Mouse (Mus musculus) intestine, embryonic 16.5 days (tissue): ENCODE results near the gene Ammecr1. TPM values are rescaled to one million over a fixed set of nuclear protein-coding genes. Genes with fewer than 3 reads are reported as not detected.
A peak's percentile ranks its signal among the peaks of the same experiment; 100 is the strongest.

ENCODE experiments used
- ATAC-seq: fragments of 200-750 bp; cut with Nextera tagmentation; 2 replicates; pipeline ENCODE4 v1.8.0; 2017; ENCODE audit warnings: moderate TSS enrichment, moderate library complexity
- H3K27ac ChIP-seq: fragments of 300-500 bp; sonication (generic); 2 replicates; pipeline ENCODE4 v1.5.1; 2014; ENCODE audit warnings: mild to moderate bottlenecking, low read length
- H3K27me3 ChIP-seq: fragments of 300-500 bp; sonication (generic); replicated peaks from 2 replicates; pipeline ENCODE4 v1.6.1; 2014; ENCODE audit warnings: low read length, control low read depth, mixed read lengths; ENCODE audit not compliant: control insufficient read depth, insufficient read depth
- H3K36me3 ChIP-seq: fragments of 300-500 bp; sonication (generic); 2 replicates; pipeline ENCODE4 v1.6.1; 2014; ENCODE audit warnings: low read length, control low read depth; ENCODE audit not compliant: control insufficient read depth, insufficient read depth
- H3K4me1 ChIP-seq: fragments of 300-500 bp; sonication (generic); 2 replicates; pipeline ENCODE4 v1.6.1; 2014; ENCODE audit warnings: low read length, control low read depth, mixed read lengths; ENCODE audit not compliant: control insufficient read depth, insufficient read depth
- H3K4me2 ChIP-seq: fragments of 300-500 bp; sonication (generic); 2 replicates; pipeline ENCODE4 v1.6.1; 2014; ENCODE audit warnings: low read depth, low read length, control low read depth
- H3K4me3 ChIP-seq: fragments of 300-500 bp; sonication (generic); 2 replicates; pipeline ENCODE4 v1.5.1; 2014; ENCODE audit warnings: mild to moderate bottlenecking, low read length
- H3K9ac ChIP-seq: fragments of 300-500 bp; sonication (generic); 2 replicates; pipeline ENCODE4 v1.6.1; 2014; ENCODE audit warnings: low read depth, low read length
- H3K9me3 ChIP-seq: fragments of 300-500 bp; sonication (generic); 2 replicates; pipeline ENCODE4 v1.6.1; 2016; ENCODE audit warnings: low read length, control low read depth; ENCODE audit not compliant: control insufficient read depth
- WGBS: fragments of 180-500 bp; shearing (Covaris S2); extraction: QIAGEN DNeasy Blood & Tissue Kit; methylation state at CpG from one replicate; pipeline ENCODE4 v1.1.7; 2014; 5-methylcytosine and 5-hydroxymethylcytosine counted together
- polyA plus RNA-seq: library from polyadenylated mRNA; unstranded; fragments of >200 nt; fragmentation: Nextera tagmentation; extraction: Ambion mirVana; gene quantifications from 2 replicates; pipeline ENCODE4 v1.2.1, GENCODE M21; 2015

Ammecr1 gene
- polyA plus RNA-seq, 1 experiment from 2014 or later: 5.8 TPM

DNA sequence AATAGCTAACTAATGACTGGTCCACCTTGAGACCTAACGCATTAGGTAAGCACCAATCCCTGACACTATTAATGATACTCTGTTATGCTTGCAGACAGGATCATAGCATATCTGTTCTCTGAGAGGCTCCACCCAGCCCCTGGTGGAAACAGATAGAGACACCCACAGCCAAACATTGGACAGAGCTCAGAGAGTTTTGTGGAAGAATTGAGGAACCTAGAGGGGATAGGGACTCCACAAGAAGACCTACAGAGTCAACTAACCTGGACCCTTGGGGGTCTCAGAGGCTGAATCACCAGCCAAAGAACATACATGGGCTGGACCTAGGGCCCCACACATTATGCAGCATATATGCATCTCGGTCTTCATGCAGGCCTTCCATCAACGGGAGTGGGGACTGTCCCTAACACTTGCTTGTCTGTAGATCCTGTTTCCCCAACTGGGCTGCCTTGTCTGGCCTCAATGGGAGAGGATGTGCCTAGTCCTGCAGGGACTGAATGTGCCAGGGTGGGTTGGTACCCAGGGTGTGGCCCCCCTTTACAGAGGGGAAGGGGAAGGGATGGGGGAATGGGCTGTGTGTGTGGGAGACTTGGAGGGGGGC is 15.1 kb upstream of the Ammecr1 start:
- WGBS: 95% methylated on average over 3 of the region's 3 CpGs

DNA sequence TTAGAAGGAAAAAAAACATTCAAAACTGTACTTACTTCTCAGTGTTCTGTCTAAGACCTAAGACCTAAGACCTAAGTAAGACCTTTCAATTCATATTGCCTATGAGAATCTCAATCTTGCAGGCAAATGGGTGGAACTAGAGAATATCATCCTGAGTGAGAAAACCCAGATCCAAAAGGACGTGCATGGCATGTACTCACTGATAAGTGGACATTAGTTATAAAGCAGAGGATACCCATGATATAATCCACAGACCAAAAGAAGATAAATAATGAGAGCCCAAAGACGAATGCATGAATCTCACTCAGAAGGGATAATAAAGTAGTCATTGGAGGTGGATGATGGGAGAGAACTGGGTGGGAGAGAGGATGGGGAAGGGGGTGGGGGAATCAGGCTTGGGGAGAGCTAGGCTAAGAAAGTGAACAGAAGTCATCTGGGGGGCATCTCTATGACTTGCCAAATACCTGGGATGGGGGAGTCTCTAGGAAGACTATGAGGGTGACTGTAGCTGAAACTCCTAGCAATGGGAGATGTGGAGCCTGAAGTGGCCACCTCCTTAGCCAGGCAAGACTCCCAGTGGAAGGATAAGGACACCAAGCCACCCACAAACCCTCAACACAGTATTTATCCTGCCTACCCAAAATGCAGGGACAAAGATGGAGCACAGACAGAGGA is 14.5 kb upstream of the Ammecr1 start:
- Histone ChIP-seq H3K4me1 (no peaks in the 10 kb centered on the region), H3K9me3 (no peaks in the 10 kb centered on the region), H3K27me3 (0 out of 2 replicates have a peak, but pooled peaks cover 5% of the 10 kb centered on the region), H3K4me2 (no peak overlapping the region), H3K36me3 (no peaks in the 10 kb centered on the region), H3K27ac (no peak overlapping the region), H3K4me3 (no peak overlapping the region), H3K9ac (no peak overlapping the region)
- WGBS: 63% methylated on average over 2 of the region's 2 CpGs
- no peak for ATAC-seq

More for the DNA sequence above, 15.1 kb upstream of the Ammecr1 start:
- ATAC-seq: peak; percentile 52; the same call in 1 of the 2 replicates
- Histone ChIP-seq H3K36me3 (no peaks in the 10 kb centered on the region), H3K27me3 (0 out of 2 replicates have a peak, but pooled peaks cover 5% of the 10 kb centered on the region), H3K27ac (no peak overlapping the region), H3K9ac (no peak overlapping the region), H3K9me3 (no peaks in the 10 kb centered on the region), H3K4me1 (no peaks in the 10 kb centered on the region), H3K4me2 (no peak overlapping the region), H3K4me3 (no peak overlapping the region)

DNA sequence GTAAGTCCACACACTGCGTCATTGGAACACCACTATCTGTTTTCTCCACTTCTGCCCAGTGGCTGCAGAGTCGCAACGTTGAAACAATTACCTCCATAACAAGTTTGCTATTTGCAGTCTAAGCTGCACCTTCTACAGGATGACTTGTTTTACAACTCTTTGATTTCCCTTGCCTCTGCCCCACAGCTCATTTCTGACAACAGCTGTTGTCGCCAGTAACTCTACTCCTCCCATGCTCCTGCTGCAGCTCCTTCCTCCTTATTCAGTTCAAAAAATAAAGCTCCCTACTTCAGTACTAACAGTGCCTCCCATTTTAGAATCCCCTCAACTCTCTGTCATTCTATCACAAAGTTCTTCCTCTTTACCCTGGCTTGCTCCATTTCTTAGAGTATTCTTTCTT is 12.7 kb upstream of the Ammecr1 start:
- no peak overlapping the region for H3K27ac ChIP-seq
- ATAC-seq: no peak
- no peaks in the 10 kb centered on the region for H3K4me1 ChIP-seq
- H3K27me3 ChIP-seq: 0 out of 2 replicates have a peak, but pooled peaks cover 5% of the 10 kb centered on the region
- no peak overlapping the region for H3K4me2 ChIP-seq
- no peaks in the 10 kb centered on the region for H3K9me3 ChIP-seq
- no peaks in the 10 kb centered on the region for H3K36me3 ChIP-seq
- H3K4me3 ChIP-seq: no peak overlapping the region
- whole genome bisulfite sequencing: 62% methylated on average over 4 of the region's 4 CpGs
- H3K9ac ChIP-seq: no peak overlapping the region

DNA sequence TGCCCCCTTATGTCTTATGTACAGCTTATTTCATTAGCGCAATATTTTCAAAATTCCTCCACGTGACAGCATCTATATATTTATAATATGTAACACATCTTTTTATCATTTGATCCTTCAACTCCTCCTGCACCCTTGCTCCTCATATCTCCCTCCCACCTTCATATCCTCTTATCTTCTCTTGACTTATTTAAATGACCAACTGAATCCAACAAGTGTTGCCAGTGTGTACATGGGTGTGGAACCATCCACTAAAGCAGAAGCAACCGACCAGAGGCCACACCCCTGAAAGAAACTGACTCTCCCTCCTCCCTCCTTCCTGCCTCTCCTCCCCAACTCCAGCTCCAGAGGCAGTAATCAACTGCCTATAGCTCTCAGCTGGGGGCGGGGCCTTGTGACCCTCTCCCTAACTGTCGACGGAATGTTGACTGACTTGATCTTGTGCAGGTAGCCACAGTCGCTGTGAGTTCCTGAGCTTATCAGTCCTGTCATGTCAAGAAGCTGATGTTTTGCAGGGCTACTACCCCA is 6.0 kb upstream of the Ammecr1 start:
- Histone ChIP-seq H3K4me2 (no peak overlapping the region), H3K4me1 (no peaks in the 10 kb centered on the region), H3K27me3 (no peaks in the 10 kb centered on the region; the same call in 1 of the 2 replicates), H3K27ac (no peak overlapping the region), H3K9ac (no peak overlapping the region), H3K9me3 (no peaks in the 10 kb centered on the region), H3K4me3 (no peak overlapping the region), H3K36me3 (no peaks in the 10 kb centered on the region)
- peak; percentile 46 for ATAC-seq
- WGBS: 39% methylated on average over 7 of the region's 7 CpGs

GRCm38 (mm10) chrX:142971759-142972158 is 5.2 kb upstream of the Ammecr1 start:
- Histone ChIP-seq H3K27me3 (no peaks in the 10 kb centered on the region; the same call in 1 of the 2 replicates), H3K4me1 (no peaks in the 10 kb centered on the region), H3K27ac (no peak overlapping the region), H3K9me3 (no peaks in the 10 kb centered on the region), H3K36me3 (no peaks in the 10 kb centered on the region), H3K4me3 (no peak overlapping the region), H3K9ac (no peak overlapping the region), H3K4me2 (no peak overlapping the region)
- no peak for ATAC-seq
- 90% methylated on average over 3 of the region's 3 CpGs for WGBS

DNA sequence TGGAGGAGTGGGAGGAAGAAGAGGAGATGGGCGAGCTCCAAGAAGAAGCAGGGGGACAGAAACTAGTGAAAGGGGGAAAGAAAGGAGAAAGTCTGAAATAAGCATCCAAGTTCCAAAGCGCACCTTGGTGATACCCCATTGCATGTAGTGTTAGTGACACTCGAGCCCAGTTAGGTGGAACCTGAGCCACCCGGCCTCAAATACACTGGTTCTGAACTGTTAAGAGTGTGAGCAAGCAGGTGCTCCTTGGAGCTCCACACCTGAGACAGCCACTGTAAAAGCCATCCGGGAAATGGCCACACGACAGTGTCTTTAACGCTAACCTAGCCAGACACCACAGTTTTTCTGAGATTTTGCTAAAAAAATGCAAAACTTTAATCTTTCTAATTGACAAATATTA is 539 bp upstream of the Ammecr1 start:
- Histone ChIP-seq H3K27me3 (no peaks in the 10 kb centered on the region; the same call in 1 of the 2 replicates), H3K4me3 (peak overlapping the region; percentile 64), H3K27ac (no peak overlapping the region), H3K9ac (peak overlapping the region; percentile 84), H3K4me2 (peak overlapping the region; percentile 45), H3K9me3 (no peaks in the 10 kb centered on the region), H3K36me3 (no peaks in the 10 kb centered on the region), H3K4me1 (no peaks in the 10 kb centered on the region)
- ATAC-seq: peak; percentile 36; the same call in 1 of the 2 replicates
- 47% methylated on average over 7 of the region's 7 CpGs for WGBS

DNA sequence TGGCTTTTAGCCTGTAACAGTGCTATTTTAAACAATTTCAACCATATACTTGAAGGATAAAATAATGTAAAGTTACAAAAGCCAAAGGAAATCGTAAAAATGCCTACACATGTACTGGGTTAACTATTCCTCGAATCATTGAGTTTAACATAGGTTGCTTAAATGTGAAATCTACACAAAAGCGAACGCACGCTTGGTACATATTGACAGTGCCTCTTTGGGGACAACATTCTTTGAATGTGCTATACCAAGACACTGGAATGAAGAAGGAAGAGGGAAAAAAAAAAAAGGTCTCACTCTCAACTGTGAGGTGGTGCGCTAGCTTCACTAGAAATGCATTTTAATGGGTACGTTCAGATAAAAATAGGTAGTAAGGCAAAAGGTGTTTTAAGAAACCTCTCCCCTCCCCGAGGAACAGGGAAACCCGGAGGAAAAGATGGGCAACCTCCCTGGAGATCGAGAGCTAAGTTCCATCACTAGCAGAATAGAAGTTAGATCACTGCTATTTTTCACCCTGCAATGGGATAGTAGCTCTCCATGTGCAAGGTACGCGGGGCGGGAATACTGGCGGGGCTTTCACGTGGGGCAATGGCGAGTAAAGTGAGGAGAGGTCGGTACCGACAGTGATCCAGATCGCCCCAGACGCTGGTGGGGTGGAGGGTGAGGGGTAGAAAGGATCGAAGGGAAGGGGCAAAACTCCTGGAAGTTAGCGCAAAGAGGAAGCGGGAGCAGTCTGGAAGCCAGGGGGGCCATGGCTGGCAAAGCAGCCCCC is 1.1 kb downstream of the Ammecr1 start:
- H3K9ac ChIP-seq: peak overlapping the region; percentile 84
- peak; percentile 9; the same call in 1 of the 2 replicates for ATAC-seq

DNA sequence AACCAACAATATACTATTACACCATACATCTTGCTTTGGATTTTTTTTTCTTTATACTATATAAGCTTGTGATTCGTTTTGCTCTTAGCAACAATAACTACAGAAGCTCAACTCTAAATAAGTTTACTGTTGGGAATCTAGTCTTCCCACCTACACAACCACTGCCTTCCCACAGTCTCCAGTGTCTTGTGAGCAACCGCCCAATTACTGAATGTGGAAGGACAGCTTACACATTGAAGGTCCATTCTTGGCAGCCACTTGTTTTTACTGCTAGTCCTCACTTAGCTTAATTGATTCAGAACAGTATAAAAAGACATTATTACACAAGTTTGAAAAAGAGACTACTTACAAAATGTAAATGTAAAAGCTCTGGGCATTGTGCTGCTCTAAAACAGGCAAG is 6.1 kb downstream of the Ammecr1 start:
- Histone ChIP-seq H3K27ac (no peak overlapping the region), H3K9ac (no peak overlapping the region), H3K27me3 (no peaks in the 10 kb centered on the region), H3K4me1 (no peaks in the 10 kb centered on the region), H3K9me3 (no peaks in the 10 kb centered on the region), H3K4me3 (no peak overlapping the region), H3K36me3 (no peaks in the 10 kb centered on the region), H3K4me2 (no peak overlapping the region)
- ATAC-seq: no peak
- WGBS: 87% methylated on average over 2 of the region's 2 CpGs

More for the DNA sequence above, 1.1 kb downstream of the Ammecr1 start:
- H3K4me3 ChIP-seq: peak overlapping the region; percentile 64
- peak overlapping the region; percentile 48 for H3K4me2 ChIP-seq
- peak overlapping the region; percentile 31; the same call in 1 of the 2 replicates for H3K27ac ChIP-seq
- no peaks in the 10 kb centered on the region for H3K9me3 ChIP-seq
- H3K27me3 ChIP-seq: no peaks in the 10 kb centered on the region; the same call in 1 of the 2 replicates
- H3K36me3 ChIP-seq: no peaks in the 10 kb centered on the region
- no peaks in the 10 kb centered on the region for H3K4me1 ChIP-seq
- 17% methylated on average over 23 of the region's 23 CpGs for WGBS
